Mouse (Mus musculus): Measurements from ENCODE around the gene Sec24d. TPM values are rescaled to one million over a fixed set of nuclear protein-coding genes. Genes with fewer than 3 reads are reported as not detected.

The Sec24d gene
- 3.7 and 8.7 TPM in 2 replicates for total RNA-seq (2017)

GRCm38 (mm10) chr3:123266753-123267651 is at the start of gene Sec24d:
Gene Sec24d (plus strand): TSS chr3:123267455.
- peak; percentile 54 for ATAC-seq (ENCODE audit: extremely low read depth, insufficient number of reproducible peaks, low FRiP score, poor library complexity, severe bottlenecking)

GRCm38 (mm10) chr3:123218646-123219045 is 48.6 kb upstream of the Sec24d start:
- ATAC-seq (ENCODE audit: extremely low read depth, insufficient number of reproducible peaks, low FRiP score, poor library complexity, severe bottlenecking): no peak

- ATAC-seq (ENCODE audit: extremely low read depth, insufficient number of reproducible peaks, low FRiP score, poor library complexity, severe bottlenecking): no peak
Measured at GRCm38 (mm10) chr3:123227276-123227675, 40.0 kb upstream of the Sec24d start.

GRCm38 (mm10) chr3:123231639-123232038 is 35.6 kb upstream of the Sec24d start:
- ATAC-seq (ENCODE audit: extremely low read depth, insufficient number of reproducible peaks, low FRiP score, poor library complexity, severe bottlenecking): no peak

GRCm38 (mm10) chr3:123234191-123234836 is 32.9 kb upstream of the Sec24d start:
- ATAC-seq (ENCODE audit: extremely low read depth, insufficient number of reproducible peaks, low FRiP score, poor library complexity, severe bottlenecking): no peak

GRCm38 (mm10) chr3:123235495-123235894 is 31.8 kb upstream of the Sec24d start:
- ATAC-seq (ENCODE audit: extremely low read depth, insufficient number of reproducible peaks, low FRiP score, poor library complexity, severe bottlenecking): no peak

- no peak for ATAC-seq (ENCODE audit: extremely low read depth, insufficient number of reproducible peaks, low FRiP score, poor library complexity, severe bottlenecking)
Measured at GRCm38 (mm10) chr3:123235921-123236320, 31.3 kb upstream of the Sec24d start, which contains the start of gene Synpo2. Gene Synpo2 (minus strand): TSS chr3:123236149.

GRCm38 (mm10) chr3:123237039-123237438 is 30.2 kb upstream of the Sec24d start:
- no peak for ATAC-seq (ENCODE audit: extremely low read depth, insufficient number of reproducible peaks, low FRiP score, poor library complexity, severe bottlenecking)

- ATAC-seq (ENCODE audit: extremely low read depth, insufficient number of reproducible peaks, low FRiP score, poor library complexity, severe bottlenecking): no peak
Measured at GRCm38 (mm10) chr3:123237446-123237845, 29.8 kb upstream of the Sec24d start.

GRCm38 (mm10) chr3:123244376-123244775 is 22.9 kb upstream of the Sec24d start:
- ATAC-seq (ENCODE audit: extremely low read depth, insufficient number of reproducible peaks, low FRiP score, poor library complexity, severe bottlenecking): no peak

- ATAC-seq (ENCODE audit: extremely low read depth, insufficient number of reproducible peaks, low FRiP score, poor library complexity, severe bottlenecking): no peak
Measured at GRCm38 (mm10) chr3:123245646-123246045, 21.6 kb upstream of the Sec24d start.

GRCm38 (mm10) chr3:123256181-123257101 is 10.8 kb upstream of the Sec24d start:
- no peak for ATAC-seq (ENCODE audit: extremely low read depth, insufficient number of reproducible peaks, low FRiP score, poor library complexity, severe bottlenecking)

- no peak for ATAC-seq (ENCODE audit: extremely low read depth, insufficient number of reproducible peaks, low FRiP score, poor library complexity, severe bottlenecking)
Measured at GRCm38 (mm10) chr3:123258709-123259108, 8.5 kb upstream of the Sec24d start.

GRCm38 (mm10) chr3:123264706-123265105 is 2.5 kb upstream of the Sec24d start:
- ATAC-seq (ENCODE audit: extremely low read depth, insufficient number of reproducible peaks, low FRiP score, poor library complexity, severe bottlenecking): no peak

GRCm38 (mm10) chr3:123267741-123268201 is 516 bp downstream of the Sec24d start:
- ATAC-seq (ENCODE audit: extremely low read depth, insufficient number of reproducible peaks, low FRiP score, poor library complexity, severe bottlenecking): 0 out of 2 replicates have a peak, but pooled peaks have one; percentile 10

GRCm38 (mm10) chr3:123282866-123283615 is 15.8 kb downstream of the Sec24d start:
- no peak for ATAC-seq (ENCODE audit: extremely low read depth, insufficient number of reproducible peaks, low FRiP score, poor library complexity, severe bottlenecking)

GRCm38 (mm10) chr3:123284284-123284683 is 17.0 kb downstream of the Sec24d start:
- ATAC-seq (ENCODE audit: extremely low read depth, insufficient number of reproducible peaks, low FRiP score, poor library complexity, severe bottlenecking): no peak

GRCm38 (mm10) chr3:123285649-123286048 is 18.4 kb downstream of the Sec24d start:
- ATAC-seq (ENCODE audit: extremely low read depth, insufficient number of reproducible peaks, low FRiP score, poor library complexity, severe bottlenecking): no peak
